Mouse (Mus musculus): ENCODE measurements around the gene Arl6ip5.

Gene Arl6ip5

GRCm38 (mm10) chr6:97210191-97210961, at the start of gene Arl6ip5:
TSS of gene Arl6ip5 (plus strand) at chr6:97210689.
- peak; percentile 96 for DNase-seq (ENCODE audit: low read depth)

GRCm38 (mm10) chr6:97175716-97176115, 34.8 kb upstream of the Arl6ip5 start:
- DNase-seq (ENCODE audit: low read depth), result peak; percentile 66

GRCm38 (mm10) chr6:97178491-97179366, 31.8 kb upstream of the Arl6ip5 start, which contains the start of gene Tmf1:
TSS of gene Tmf1 (minus strand) at chr6:97179122.
- DNase-seq (ENCODE audit: low read depth), result peak; percentile 92

- DNase-seq (ENCODE audit: low read depth), result peak; percentile 82
Measured at GRCm38 (mm10) chr6:97179367-97179828, 31.1 kb upstream of the Arl6ip5 start.

GRCm38 (mm10) chr6:97200437-97200836, 10.1 kb upstream of the Arl6ip5 start:
- DNase-seq (ENCODE audit: low read depth), result no peak

- DNase-seq (ENCODE audit: low read depth), result no peak
Measured at GRCm38 (mm10) chr6:97202477-97202876, 8.0 kb upstream of the Arl6ip5 start.

- peak; percentile 59 for DNase-seq (ENCODE audit: low read depth)
Measured at GRCm38 (mm10) chr6:97204252-97204869, 6.1 kb upstream of the Arl6ip5 start.

GRCm38 (mm10) chr6:97204952-97205351, 5.5 kb upstream of the Arl6ip5 start:
- peak; percentile 26 for DNase-seq (ENCODE audit: low read depth)

- peak; percentile 99 for DNase-seq (ENCODE audit: low read depth)
Measured at GRCm38 (mm10) chr6:97205439-97205885, 5.0 kb upstream of the Arl6ip5 start, which contains the start of gene Uba3. TSS of gene Uba3 (minus strand) at chr6:97205647.

GRCm38 (mm10) chr6:97207085-97207484, 3.4 kb upstream of the Arl6ip5 start:
- DNase-seq (ENCODE audit: low read depth), result peak; percentile 83

GRCm38 (mm10) chr6:97208406-97208805, 2.1 kb upstream of the Arl6ip5 start:
- DNase-seq (ENCODE audit: low read depth), result peak; percentile 61

- peak; percentile 86 for DNase-seq (ENCODE audit: low read depth)
Measured at GRCm38 (mm10) chr6:97209201-97209600, 1.3 kb upstream of the Arl6ip5 start.

GRCm38 (mm10) chr6:97209751-97210150, 738 bp upstream of the Arl6ip5 start:
- no peak for DNase-seq (ENCODE audit: low read depth)

- DNase-seq (ENCODE audit: low read depth), result peak; percentile 71
Measured at GRCm38 (mm10) chr6:97210962-97211601, 593 bp downstream of the Arl6ip5 start.

- DNase-seq (ENCODE audit: low read depth), result peak; percentile 81
Measured at GRCm38 (mm10) chr6:97211981-97212380, 1.5 kb downstream of the Arl6ip5 start.

- no peak for DNase-seq (ENCODE audit: low read depth)
Measured at GRCm38 (mm10) chr6:97216154-97216821, 5.8 kb downstream of the Arl6ip5 start.

GRCm38 (mm10) chr6:97220672-97221071, 10.2 kb downstream of the Arl6ip5 start:
- DNase-seq (ENCODE audit: low read depth), result no peak

- peak; percentile 84 for DNase-seq (ENCODE audit: low read depth)
Measured at GRCm38 (mm10) chr6:97221205-97222025, 10.9 kb downstream of the Arl6ip5 start.

- peak; percentile 66 for DNase-seq (ENCODE audit: low read depth)
Measured at GRCm38 (mm10) chr6:97222321-97222720, 11.8 kb downstream of the Arl6ip5 start.

- DNase-seq (ENCODE audit: low read depth), result peak; percentile 78
Measured at GRCm38 (mm10) chr6:97222931-97223467, 12.5 kb downstream of the Arl6ip5 start.
